Mouse (Mus musculus): ENCODE measurements at regions not wholly inside any gene's neighbourhood (a gene's known extent, or its start where the extent isn't known, plus 50 kb on each side); places are given as distances from the start of the nearest gene placed in this dataset.

DNA sequence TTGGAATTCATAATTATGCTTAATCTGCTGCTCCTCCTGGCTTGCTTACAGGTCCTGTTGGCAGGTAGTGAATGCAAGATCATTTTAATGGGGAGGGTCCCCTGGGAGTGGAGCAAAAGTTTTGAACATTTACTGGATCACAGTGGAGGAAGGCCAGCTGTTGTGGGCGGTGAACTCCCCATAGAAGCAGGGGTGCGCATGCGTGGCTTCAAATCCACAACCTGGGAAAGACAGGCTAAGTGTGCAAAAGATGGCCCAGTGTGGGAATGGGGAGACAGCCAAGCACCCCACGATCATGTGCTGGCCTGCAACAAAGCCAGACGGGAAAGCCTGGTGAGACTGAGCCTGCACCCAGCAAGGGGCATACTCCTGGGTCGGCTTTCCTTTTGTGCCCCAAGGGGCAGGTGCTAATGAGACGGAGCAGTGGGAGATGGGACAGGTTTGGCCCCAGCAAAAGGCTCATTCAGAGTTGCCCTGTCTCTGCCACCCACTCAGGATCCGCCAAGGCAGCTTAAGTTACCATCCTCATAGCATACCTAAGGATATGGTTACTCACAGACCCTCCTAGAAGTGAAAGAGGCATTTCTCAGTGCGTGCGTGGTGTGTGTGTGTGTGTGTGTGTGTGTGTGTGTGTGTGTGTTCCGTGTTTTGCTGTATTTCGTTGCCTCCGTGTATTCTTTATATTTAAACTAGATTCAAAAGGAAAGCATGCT lies 412.3 kb downstream of the Epha4 start:
- in situ Hi-C loops (cut with MboI; ENCODE audit: low pct_ligation_motif_present, low pct_unique_long_range_greater_than_20kb, low sequenced_read_pairs): no loop called here
- DNase-seq (ENCODE audit: extremely low read depth): no peak
- Histone ChIP-seq H3K27me3 (replicated peaks) (no peaks in the 10 kb centered on the region), H3K79me2 (replicated peaks; ENCODE audit: control insufficient read depth, extremely low read depth, insufficient read depth, poor library complexity, severe bottlenecking) (no peaks in the 10 kb centered on the region), H3K27ac (ENCODE audit: insufficient read depth, low read depth) (no peak overlapping the region), H3K4me1 (ENCODE audit: control insufficient read depth in 1 of 2, insufficient read depth in 2 of 2) (no peaks in the 10 kb centered on the region), H3K4me3 (replicated peaks in 1 of 3; ENCODE audit: low read depth in 2 of 3, low read length in 2 of 3, poor library complexity in 1 of 3) (no peak overlapping the region), H3K36me3 (replicated peaks in 1 of 2; ENCODE audit: control insufficient read depth in 1 of 2, insufficient read depth in 1 of 2, low read length in 1 of 2) (no peaks in the 10 kb centered on the region), H3K9ac (ENCODE audit: insufficient read depth, low read depth) (no peak overlapping the region), H3K9me3 (replicated peaks; ENCODE audit: low read length) (no peaks in the 10 kb centered on the region), H3K4me2 (ENCODE audit: insufficient read depth, low read depth, poor library complexity, severe bottlenecking) (no peak overlapping the region)
- TF ChIP-seq ZKSCAN1 (IDR thresholded peaks at IDR 0.05; ENCODE audit: borderline replicate concordance, low read depth, low read length): no peak
- TF ChIP-seq ZMIZ1 (IDR thresholded peaks at IDR 0.05; ENCODE audit: low read depth, low read length): no peak
- TF ChIP-seq E2F4 (IDR thresholded peaks at IDR 0.05; ENCODE audit: insufficient replicate concordance, low read depth, low read length): no peak
- no peak for TF ChIP-seq POLR2AphosphoS2 (IDR thresholded peaks at IDR 0.05; ENCODE audit: low read depth, low read length)
- no peak for TF ChIP-seq ZNF384 (IDR thresholded peaks at IDR 0.05; ENCODE audit: low read depth, low read length)
- no peak for TF ChIP-seq MAFK (IDR thresholded peaks at IDR 0.05; ENCODE audit: insufficient replicate concordance, low read length)
- TF ChIP-seq BHLHE40 (IDR thresholded peaks at IDR 0.05; ENCODE audit: low read depth, low read length): no peak
- TF ChIP-seq EP300 (IDR thresholded peaks at IDR 0.05; ENCODE audit: low read length): no peak
- TF ChIP-seq USF1 (IDR thresholded peaks at IDR 0.05; ENCODE audit: low read depth, low read length): no peak
- TF ChIP-seq CTCF (conservative IDR thresholded peaks at IDR 0.05 in 1 of 2, IDR thresholded peaks at IDR 0.05 in 1 of 2; ENCODE audit: low read depth in 2 of 2, low read length in 2 of 2): no peak
- TF ChIP-seq UBTF (IDR thresholded peaks at IDR 0.05; ENCODE audit: low read depth, low read length): no peak
- TF ChIP-seq POLR2A (IDR thresholded peaks at IDR 0.05; ENCODE audit: low read depth, low read length): no peak
- no peak for TF ChIP-seq IRF4 (IDR thresholded peaks at IDR 0.05; ENCODE audit: low read depth, low read length)
- TF ChIP-seq SMC3 (IDR thresholded peaks at IDR 0.05; ENCODE audit: low read depth, low read length): no peak
- dilution Hi-C loops (cut with MboI; ENCODE audit: extremely low pct_ligation_motif_present, extremely low pct_unique_long_range_greater_than_20kb, low sequenced_read_pairs): no loop called here

DNA sequence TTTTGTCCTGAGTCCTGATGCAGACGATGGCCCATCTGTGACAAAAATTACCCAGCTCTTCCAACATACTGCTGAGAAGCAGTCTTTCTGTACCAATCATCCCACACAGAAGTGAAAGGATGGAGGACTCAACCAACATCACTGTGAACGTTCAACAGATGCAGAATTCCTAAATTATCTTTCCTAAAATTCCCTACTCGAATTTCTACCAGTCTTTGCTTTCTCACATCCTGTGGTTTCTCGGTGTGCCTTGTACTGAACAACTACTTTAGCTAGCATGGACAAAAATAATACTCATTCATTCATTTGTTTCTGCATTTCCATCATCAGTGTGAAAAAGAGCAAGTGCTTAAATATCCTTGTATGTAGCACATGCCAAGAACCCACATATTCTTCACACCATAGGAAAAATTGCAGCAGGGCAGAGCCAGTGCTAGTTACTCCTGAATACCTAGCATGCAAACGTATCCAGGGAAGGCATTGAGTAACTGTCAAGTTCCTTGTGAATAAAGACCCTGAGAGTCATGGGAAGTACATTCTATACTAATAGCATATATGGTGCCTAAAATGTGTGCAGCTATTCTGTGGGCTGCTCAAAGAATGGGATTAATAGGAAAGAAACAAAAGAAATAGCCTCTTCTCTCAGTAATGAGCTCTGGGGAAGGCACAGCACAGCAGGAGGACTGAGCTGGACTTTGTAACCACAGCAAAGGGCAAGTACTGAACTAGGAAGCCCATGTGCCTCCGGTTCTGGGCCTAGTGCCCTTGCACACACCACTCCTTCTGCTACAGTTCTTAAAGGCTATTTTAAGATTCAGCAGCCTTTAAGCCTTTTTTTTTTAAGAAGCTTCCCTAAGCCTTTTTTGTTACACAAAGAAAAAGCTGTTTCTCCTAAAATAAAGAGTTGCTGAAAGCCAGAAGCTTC lies 404.8 kb downstream of the Epha4 start:
- Histone ChIP-seq H3K4me3 (replicated peaks in 1 of 3; ENCODE audit: low read depth in 2 of 3, low read length in 2 of 3, poor library complexity in 1 of 3) (no peak overlapping the region), H3K9me3 (replicated peaks; ENCODE audit: low read length) (no peaks in the 10 kb centered on the region), H3K79me2 (replicated peaks; ENCODE audit: control insufficient read depth, extremely low read depth, insufficient read depth, poor library complexity, severe bottlenecking) (no peaks in the 10 kb centered on the region), H3K27me3 (replicated peaks) (no peaks in the 10 kb centered on the region), H3K9ac (ENCODE audit: insufficient read depth, low read depth) (no peak overlapping the region), H3K4me1 (ENCODE audit: control insufficient read depth in 1 of 2, insufficient read depth in 2 of 2) (no peaks in the 10 kb centered on the region), H3K27ac (ENCODE audit: insufficient read depth, low read depth) (no peak overlapping the region), H3K4me2 (ENCODE audit: insufficient read depth, low read depth, poor library complexity, severe bottlenecking) (no peak overlapping the region), H3K36me3 (replicated peaks in 1 of 2; ENCODE audit: control insufficient read depth in 1 of 2, insufficient read depth in 1 of 2, low read length in 1 of 2) (no peaks in the 10 kb centered on the region)
- dilution Hi-C loops (cut with MboI; ENCODE audit: extremely low pct_ligation_motif_present, extremely low pct_unique_long_range_greater_than_20kb, low sequenced_read_pairs) (no loop called here), in situ Hi-C loops (cut with MboI; ENCODE audit: low pct_ligation_motif_present, low pct_unique_long_range_greater_than_20kb, low sequenced_read_pairs) (no loop called here)
- DNase-seq (ENCODE audit: extremely low read depth): no peak
- TF ChIP-seq IRF4 (IDR thresholded peaks at IDR 0.05; ENCODE audit: low read depth, low read length) (no peak), USF2 (conservative IDR thresholded peaks at IDR 0.05; ENCODE audit: low read depth, low read length) (no peak), ELF1 (IDR thresholded peaks at IDR 0.05; ENCODE audit: low read depth, low read length) (no peak), MAFK (IDR thresholded peaks at IDR 0.05; ENCODE audit: insufficient replicate concordance, low read length) (no peak), TBP (conservative IDR thresholded peaks at IDR 0.05; ENCODE audit: low read depth, low read length) (no peak), UBTF (IDR thresholded peaks at IDR 0.05; ENCODE audit: low read depth, low read length) (no peak), E2F4 (IDR thresholded peaks at IDR 0.05; ENCODE audit: insufficient replicate concordance, low read depth, low read length) (no peak), MAZ (IDR thresholded peaks at IDR 0.05; ENCODE audit: low read depth, low read length) (no peak), ETS1 (conservative IDR thresholded peaks at IDR 0.05; ENCODE audit: low read depth, low read length) (no peak), HCFC1 (IDR thresholded peaks at IDR 0.05; ENCODE audit: low read depth, low read length) (no peak), EP300 (IDR thresholded peaks at IDR 0.05; ENCODE audit: low read length) (no peak)

Measured in CH12.LX (cell line).